Mouse (Mus musculus): Measurements from ENCODE around the gene Mrps18c. TPM values are rescaled to one million over a fixed set of nuclear protein-coding genes. Genes with fewer than 3 reads are reported as not detected.

The Mrps18c gene
- polyA plus RNA-seq (2012; rRNA removed): 27.8 and 32.8 TPM in 2 replicates

DNA sequence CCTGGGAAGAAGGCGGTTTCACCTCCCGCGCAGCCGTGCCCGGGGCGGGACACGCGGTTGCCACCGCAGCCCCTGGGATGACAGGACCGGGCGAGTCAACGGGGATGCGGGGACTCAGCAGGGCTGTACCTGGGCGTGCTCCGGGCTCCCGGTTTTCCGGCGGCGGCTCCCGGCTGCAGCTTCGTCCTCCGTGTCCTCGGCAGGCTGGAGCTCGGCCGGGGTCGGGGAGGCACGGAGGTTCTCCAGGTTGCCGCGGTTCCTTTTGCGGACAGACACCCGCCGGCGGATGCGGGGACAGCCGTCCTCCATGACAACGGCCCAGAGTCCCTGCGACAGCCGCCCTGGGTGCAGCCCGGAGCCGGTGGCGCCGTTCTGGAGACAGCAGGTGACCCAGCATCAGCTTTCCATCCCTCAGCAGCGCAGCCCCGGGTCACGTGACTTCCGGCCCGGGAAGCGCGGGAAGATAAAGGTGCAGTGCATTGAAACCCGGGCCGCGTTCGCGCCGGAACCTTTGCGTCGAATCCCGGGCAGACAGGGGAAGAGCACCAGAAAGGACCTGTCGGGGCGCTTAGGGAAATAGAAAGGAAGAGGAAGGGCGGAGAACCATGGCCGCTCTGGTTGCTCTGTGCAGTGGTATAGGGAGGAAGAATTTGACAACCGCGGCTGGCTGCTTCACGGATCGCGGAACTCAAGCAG is at the start of gene Mrps18c, which contains the start of gene Helq:
Gene Mrps18c, plus strand, starts transcription at position 463 of the 696 bp plus-strand sequence.
Gene Helq, minus strand, starts transcription at position 434 of the 696 bp plus-strand sequence.
- H3K27me3 ChIP-seq (ENCODE audit: control insufficient read depth, insufficient read depth, low read length): no peaks in the 10 kb centered on the region
- H3K4me3 ChIP-seq (ENCODE audit: control insufficient read depth, low read depth, low read length): peak within 1 kb of the TSS; percentile 96
- no peaks in the 10 kb centered on the region; the same call in 1 of the 2 replicates for H3K4me1 ChIP-seq (ENCODE audit: control insufficient read depth, insufficient read depth, low read length)
- peak within 1 kb of the TSS; percentile 1; the same call in 1 of the 2 replicates for H3K27ac ChIP-seq (ENCODE audit: control insufficient read depth, insufficient read depth, low read depth, low read length)
- H3K36me3 ChIP-seq (ENCODE audit: control insufficient read depth, insufficient read depth, low read length): peaks cover under 1% of the 10 kb centered on the region
- TF ChIP-seq CTCF (IDR thresholded peaks at IDR 0.05; ENCODE audit: control insufficient read depth, insufficient read depth, insufficient replicate concordance, low read depth, low read length) (no peak), POLR2A (IDR thresholded peaks at IDR 0.05; ENCODE audit: control insufficient read depth, low read depth, low read length) (peak; percentile 61)

DNA sequence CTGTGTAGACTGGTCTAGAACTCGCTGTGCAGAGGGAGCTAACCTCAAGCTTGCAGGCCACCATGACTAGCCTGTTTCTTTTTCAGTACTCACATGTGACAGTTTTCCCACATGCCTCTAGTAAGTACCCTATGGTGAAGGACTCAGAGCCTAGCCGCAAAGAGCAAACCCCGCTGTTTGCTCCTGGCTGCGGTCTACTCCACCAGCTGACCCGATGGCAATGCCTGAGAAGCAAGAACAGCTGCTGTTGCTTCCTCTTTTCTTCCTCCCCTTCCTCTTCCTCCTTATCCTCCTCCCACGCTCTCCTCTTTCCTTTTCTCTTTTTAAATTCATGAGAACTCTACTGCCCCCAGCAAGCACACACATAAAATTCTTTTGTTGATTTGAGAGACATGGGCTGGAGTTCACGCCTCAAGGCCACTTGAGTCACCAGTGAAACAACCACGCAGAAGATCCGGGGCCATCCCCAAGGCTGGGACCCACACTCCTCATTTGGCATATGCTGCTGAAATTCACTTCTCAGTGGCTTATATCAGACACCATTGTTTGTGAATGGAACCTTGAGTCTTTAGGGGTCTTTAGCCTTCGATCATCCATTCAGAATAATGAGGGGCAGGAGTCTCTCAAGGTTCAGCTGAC is 47.7 kb upstream of the Mrps18c start:
- peaks cover 2% of the 10 kb centered on the region; the same call in 1 of the 2 replicates for H3K4me1 ChIP-seq (ENCODE audit: control insufficient read depth, insufficient read depth, low read length)
- H3K27me3 ChIP-seq (ENCODE audit: control insufficient read depth, insufficient read depth, low read length): no peaks in the 10 kb centered on the region
- H3K27ac ChIP-seq (ENCODE audit: control insufficient read depth, insufficient read depth, low read depth, low read length): no peak overlapping the region
- H3K36me3 ChIP-seq (ENCODE audit: control insufficient read depth, insufficient read depth, low read length): no peaks in the 10 kb centered on the region
- H3K4me3 ChIP-seq (ENCODE audit: control insufficient read depth, low read depth, low read length): no peak overlapping the region
- TF ChIP-seq POLR2A (IDR thresholded peaks at IDR 0.05; ENCODE audit: control insufficient read depth, low read depth, low read length) (no peak), CTCF (IDR thresholded peaks at IDR 0.05; ENCODE audit: control insufficient read depth, insufficient read depth, insufficient replicate concordance, low read depth, low read length) (no peak)

DNA sequence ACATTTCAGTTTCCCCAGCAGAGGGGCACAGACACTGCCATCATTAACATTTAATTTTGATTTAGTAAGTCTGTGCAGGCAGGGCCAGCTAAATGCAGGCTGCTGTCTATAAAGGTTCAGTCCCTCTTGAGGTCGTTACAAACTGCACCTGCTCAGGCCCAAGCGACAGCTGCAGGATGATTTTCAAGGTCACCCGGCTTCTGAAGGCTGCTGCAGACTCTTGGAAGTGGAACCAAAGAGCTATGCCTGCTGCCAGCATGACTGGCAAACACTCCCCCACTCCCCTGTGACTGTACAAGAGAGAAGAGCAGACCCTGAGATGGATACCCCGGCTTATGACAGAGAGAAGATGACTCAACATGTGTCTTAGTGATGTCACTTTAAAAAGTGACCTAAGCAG is 46.8 kb upstream of the Mrps18c start:
- Histone ChIP-seq H3K27ac (ENCODE audit: control insufficient read depth, insufficient read depth, low read depth, low read length) (no peak overlapping the region), H3K36me3 (ENCODE audit: control insufficient read depth, insufficient read depth, low read length) (no peaks in the 10 kb centered on the region), H3K4me1 (ENCODE audit: control insufficient read depth, insufficient read depth, low read length) (peaks cover 2% of the 10 kb centered on the region; the same call in 1 of the 2 replicates), H3K27me3 (ENCODE audit: control insufficient read depth, insufficient read depth, low read length) (no peaks in the 10 kb centered on the region), H3K4me3 (ENCODE audit: control insufficient read depth, low read depth, low read length) (peak overlapping the region; percentile 35)
- TF ChIP-seq POLR2A (IDR thresholded peaks at IDR 0.05; ENCODE audit: control insufficient read depth, low read depth, low read length): no peak
- TF ChIP-seq CTCF (IDR thresholded peaks at IDR 0.05; ENCODE audit: control insufficient read depth, insufficient read depth, insufficient replicate concordance, low read depth, low read length): no peak

DNA sequence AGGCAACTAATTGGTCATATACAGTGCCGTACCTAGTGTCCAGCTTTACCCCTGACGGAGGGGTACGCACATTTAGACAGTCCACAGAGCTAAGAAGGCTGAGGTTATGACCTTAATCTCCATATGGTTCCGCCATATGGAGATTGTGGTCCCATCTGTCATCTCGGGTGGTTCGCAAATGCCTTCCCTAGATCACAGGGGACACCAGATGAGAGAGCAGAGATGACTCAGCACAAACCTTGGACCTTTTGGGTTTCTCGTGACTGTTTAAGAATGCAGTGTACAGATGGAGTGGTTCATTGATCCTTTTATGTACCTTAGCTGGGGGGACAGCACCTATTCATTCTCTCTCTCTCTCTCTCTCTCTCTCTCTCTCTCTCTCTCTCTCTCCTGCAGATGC is 45.0 kb upstream of the Mrps18c start:
- TF ChIP-seq CTCF (IDR thresholded peaks at IDR 0.05; ENCODE audit: control insufficient read depth, insufficient read depth, insufficient replicate concordance, low read depth, low read length) (no peak), POLR2A (IDR thresholded peaks at IDR 0.05; ENCODE audit: control insufficient read depth, low read depth, low read length) (no peak)
- no peaks in the 10 kb centered on the region for H3K36me3 ChIP-seq (ENCODE audit: control insufficient read depth, insufficient read depth, low read length)
- no peak overlapping the region for H3K27ac ChIP-seq (ENCODE audit: control insufficient read depth, insufficient read depth, low read depth, low read length)

DNA sequence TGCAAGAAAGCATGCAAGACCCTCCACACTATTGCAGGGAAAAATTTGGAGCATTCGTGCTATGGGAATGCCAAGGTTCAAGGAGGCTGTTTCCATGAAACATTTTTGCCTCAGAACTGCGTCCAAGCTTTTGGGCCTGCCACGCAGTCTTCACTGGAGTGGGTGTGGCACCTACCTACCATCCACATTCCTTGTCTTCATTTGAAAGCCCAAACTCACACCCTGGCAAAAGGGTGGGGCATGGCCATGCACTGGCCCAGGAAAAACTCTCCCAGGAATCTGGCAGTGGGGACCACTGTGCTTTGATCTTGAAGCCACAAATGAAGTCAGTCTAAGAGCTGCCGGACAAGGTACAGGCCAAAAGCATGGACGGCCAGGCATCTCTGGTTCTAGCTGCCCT is 40.3 kb upstream of the Mrps18c start:
- H3K4me3 ChIP-seq (ENCODE audit: control insufficient read depth, low read depth, low read length): no peak overlapping the region
- H3K4me1 ChIP-seq (ENCODE audit: control insufficient read depth, insufficient read depth, low read length): no peaks in the 10 kb centered on the region
- TF ChIP-seq POLR2A (IDR thresholded peaks at IDR 0.05; ENCODE audit: control insufficient read depth, low read depth, low read length): no peak
- no peak for TF ChIP-seq CTCF (IDR thresholded peaks at IDR 0.05; ENCODE audit: control insufficient read depth, insufficient read depth, insufficient replicate concordance, low read depth, low read length)
- no peaks in the 10 kb centered on the region for H3K27me3 ChIP-seq (ENCODE audit: control insufficient read depth, insufficient read depth, low read length)
- no peak overlapping the region for H3K27ac ChIP-seq (ENCODE audit: control insufficient read depth, insufficient read depth, low read depth, low read length)
- peaks cover 1% of the 10 kb centered on the region; the same call in 1 of the 2 replicates for H3K36me3 ChIP-seq (ENCODE audit: control insufficient read depth, insufficient read depth, low read length)

More for the DNA sequence above, 45.0 kb upstream of the Mrps18c start:
- peaks cover 2% of the 10 kb centered on the region; the same call in 1 of the 2 replicates for H3K4me1 ChIP-seq (ENCODE audit: control insufficient read depth, insufficient read depth, low read length)
- H3K4me3 ChIP-seq (ENCODE audit: control insufficient read depth, low read depth, low read length): no peak overlapping the region
- H3K27me3 ChIP-seq (ENCODE audit: control insufficient read depth, insufficient read depth, low read length): no peaks in the 10 kb centered on the region

DNA sequence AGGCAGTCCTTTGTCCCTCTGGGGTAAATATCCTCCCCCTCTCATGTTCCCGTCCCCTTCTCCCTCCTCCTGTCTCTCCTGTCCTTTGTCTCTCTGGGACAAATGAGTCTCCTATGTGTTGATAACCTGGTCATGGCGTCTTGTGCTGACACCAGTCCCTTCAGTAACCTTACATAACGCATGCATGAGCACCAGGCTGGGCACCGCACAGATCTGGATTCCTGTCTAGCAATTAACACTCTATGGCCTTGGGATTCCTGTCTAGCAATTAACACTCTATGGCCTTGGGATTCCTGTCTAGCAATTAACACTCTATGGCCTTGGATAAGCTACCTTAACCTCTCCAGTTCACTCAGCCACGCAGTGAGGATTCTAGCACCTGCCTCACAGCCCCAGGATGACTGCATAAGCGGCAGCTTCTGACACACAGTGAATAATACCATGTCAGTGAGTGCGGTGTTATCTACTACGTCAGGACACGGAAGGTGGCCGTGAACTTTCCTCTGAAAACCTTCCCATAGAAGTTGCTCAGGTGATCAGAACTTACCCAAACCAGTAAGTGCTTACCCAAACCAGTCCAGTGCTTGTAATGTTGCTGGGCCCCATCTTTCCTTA is 38.3 kb upstream of the Mrps18c start:
- no peak overlapping the region for H3K4me3 ChIP-seq (ENCODE audit: control insufficient read depth, low read depth, low read length)
- H3K4me1 ChIP-seq (ENCODE audit: control insufficient read depth, insufficient read depth, low read length): no peaks in the 10 kb centered on the region
- H3K36me3 ChIP-seq (ENCODE audit: control insufficient read depth, insufficient read depth, low read length): peaks cover 2% of the 10 kb centered on the region; the same call in 1 of the 2 replicates
- no peak for TF ChIP-seq CTCF (IDR thresholded peaks at IDR 0.05; ENCODE audit: control insufficient read depth, insufficient read depth, insufficient replicate concordance, low read depth, low read length)
- TF ChIP-seq POLR2A (IDR thresholded peaks at IDR 0.05; ENCODE audit: control insufficient read depth, low read depth, low read length): no peak
- no peaks in the 10 kb centered on the region for H3K27me3 ChIP-seq (ENCODE audit: control insufficient read depth, insufficient read depth, low read length)
- H3K27ac ChIP-seq (ENCODE audit: control insufficient read depth, insufficient read depth, low read depth, low read length): no peak overlapping the region

DNA sequence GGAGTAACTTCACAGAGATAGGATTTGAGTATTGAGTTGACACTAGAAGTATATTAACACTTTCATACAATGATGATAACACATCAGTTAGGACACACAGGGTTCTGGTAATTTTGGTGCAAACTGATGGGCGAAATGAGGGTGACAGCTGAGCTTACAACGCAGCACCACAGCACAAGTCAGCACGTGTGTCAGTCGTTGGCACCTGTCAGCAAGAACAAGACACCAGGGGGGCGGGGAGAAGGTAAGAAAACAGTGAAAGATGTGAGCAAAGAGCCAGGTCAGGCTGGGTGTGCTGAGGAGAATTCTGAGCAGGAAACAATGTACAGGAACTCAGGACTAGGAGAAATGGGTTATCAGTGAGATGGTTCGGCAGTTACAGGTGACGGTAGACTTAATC is 36.7 kb upstream of the Mrps18c start:
- Histone ChIP-seq H3K4me1 (ENCODE audit: control insufficient read depth, insufficient read depth, low read length) (no peaks in the 10 kb centered on the region), H3K27ac (ENCODE audit: control insufficient read depth, insufficient read depth, low read depth, low read length) (no peak overlapping the region), H3K4me3 (ENCODE audit: control insufficient read depth, low read depth, low read length) (no peak overlapping the region), H3K36me3 (ENCODE audit: control insufficient read depth, insufficient read depth, low read length) (peaks cover 2% of the 10 kb centered on the region; the same call in 1 of the 2 replicates), H3K27me3 (ENCODE audit: control insufficient read depth, insufficient read depth, low read length) (no peaks in the 10 kb centered on the region)
- TF ChIP-seq POLR2A (IDR thresholded peaks at IDR 0.05; ENCODE audit: control insufficient read depth, low read depth, low read length) (no peak), CTCF (IDR thresholded peaks at IDR 0.05; ENCODE audit: control insufficient read depth, insufficient read depth, insufficient replicate concordance, low read depth, low read length) (no peak)

Measured in testis, adult 2 months (tissue).